Mouse (Mus musculus) forebrain, embryonic 16.5 days (tissue): Measurements from ENCODE around the gene Uox. TPM values are rescaled to one million over a fixed set of nuclear protein-coding genes. Genes with fewer than 3 reads are reported as not detected.
A peak's percentile ranks its signal among the peaks of the same experiment; 100 is the strongest.

ENCODE experiments used
- ATAC-seq: fragments of 200-750 bp; cut with Nextera tagmentation; 2 replicates; pipeline ENCODE4 v1.8.0; 2017; ENCODE audit warnings: mild to moderate bottlenecking, moderate library complexity
- H3K27ac ChIP-seq: fragments of 300-500 bp; sonication (generic); 2 replicates; pipeline ENCODE4 v1.5.1; 2014; ENCODE audit warnings: low read length, control low read depth
- H3K27me3 ChIP-seq: fragments of 300-500 bp; sonication (generic); replicated peaks from 2 replicates; pipeline ENCODE4 v1.6.1; 2014; ENCODE audit warnings: low read length; ENCODE audit not compliant: control insufficient read depth, insufficient read depth
- H3K36me3 ChIP-seq: fragments of 300-500 bp; sonication (generic); 2 replicates; pipeline ENCODE4 v1.6.1; 2014; ENCODE audit not compliant: control insufficient read depth, insufficient read depth
- H3K4me1 ChIP-seq: fragments of 300-500 bp; sonication (generic); replicated peaks from 2 replicates; pipeline ENCODE4 v1.6.1; 2014; ENCODE audit warnings: low read length; ENCODE audit not compliant: control insufficient read depth, insufficient read depth
- H3K4me2 ChIP-seq: fragments of 300-500 bp; sonication (generic); 2 replicates; pipeline ENCODE4 v1.6.1; 2014; ENCODE audit warnings: mild to moderate bottlenecking, low read length, control low read depth
- H3K4me3 ChIP-seq: fragments of 300-500 bp; sonication (generic); replicated peaks from 2 replicates; pipeline ENCODE4 v1.5.1; 2014; ENCODE audit warnings: mild to moderate bottlenecking, low read length, control low read depth
- H3K9ac ChIP-seq: fragments of 300-500 bp; sonication (generic); replicated peaks from 2 replicates; pipeline ENCODE4 v1.6.1; 2014; ENCODE audit warnings: low read depth, low read length, control low read depth
- H3K9me3 ChIP-seq: fragments of 300-500 bp; sonication (generic); 2 replicates; pipeline ENCODE4 v1.6.1; 2016; ENCODE audit warnings: low read length; ENCODE audit not compliant: control insufficient read depth
- WGBS: fragments of 180-500 bp; shearing (Covaris S2); extraction: QIAGEN DNeasy Blood & Tissue Kit; methylation state at CpG from one replicate; pipeline ENCODE4 v1.1.7; 2014; 5-methylcytosine and 5-hydroxymethylcytosine counted together
- polyA plus RNA-seq: library from polyadenylated mRNA; unstranded; fragments of >200 nt; fragmentation: Nextera tagmentation; extraction: Ambion mirVana; gene quantifications from 2 replicates; pipeline ENCODE4 v1.2.1, GENCODE M21; 2015

The Uox gene
- polyA plus RNA-seq, 1 experiment from 2014 or later, result not detected

DNA sequence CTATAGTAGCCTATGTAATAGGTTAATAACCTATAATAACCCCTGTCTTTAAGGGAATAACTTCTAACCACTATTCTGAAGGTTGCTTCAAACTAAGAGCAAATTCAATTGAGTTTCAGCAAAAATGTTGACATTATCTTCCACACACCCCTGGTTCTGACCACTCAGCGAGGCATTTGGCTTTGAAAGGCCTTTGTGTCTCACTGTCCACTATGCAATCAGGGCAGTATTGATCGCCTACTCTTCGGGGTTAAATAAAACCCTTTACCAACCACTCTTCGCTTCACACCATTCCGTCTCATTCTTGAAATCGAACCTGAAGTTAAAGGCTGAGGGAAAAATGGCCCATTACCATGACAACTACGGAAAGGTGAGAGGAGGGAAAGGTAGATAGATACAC, 26.6 kb downstream of the Uox start:
- H3K4me1 ChIP-seq, result no peaks in the 10 kb centered on the region
- no peak overlapping the region for H3K9ac ChIP-seq
- H3K9me3 ChIP-seq, result no peaks in the 10 kb centered on the region
- ATAC-seq, result no peak
- H3K27ac ChIP-seq, result no peak overlapping the region
- H3K4me2 ChIP-seq, result no peak overlapping the region
- no peak overlapping the region for H3K4me3 ChIP-seq
- H3K36me3 ChIP-seq, result no peaks in the 10 kb centered on the region
- 93% methylated on average over 7 of the region's 7 CpGs for WGBS
- no peaks in the 10 kb centered on the region for H3K27me3 ChIP-seq

GRCm38 (mm10) chr3:146598411-146598810, 28.2 kb downstream of the Uox start:
- Histone ChIP-seq H3K9me3 (no peaks in the 10 kb centered on the region), H3K4me1 (no peaks in the 10 kb centered on the region), H3K4me2 (no peak overlapping the region), H3K9ac (no peak overlapping the region), H3K27me3 (no peaks in the 10 kb centered on the region), H3K27ac (no peak overlapping the region), H3K4me3 (no peak overlapping the region), H3K36me3 (no peaks in the 10 kb centered on the region)
- 73% methylated on average over 6 of the region's 6 CpGs for WGBS
- ATAC-seq, result no peak

- Histone ChIP-seq H3K4me1 (no peaks in the 10 kb centered on the region), H3K36me3 (no peaks in the 10 kb centered on the region), H3K27me3 (no peaks in the 10 kb centered on the region), H3K27ac (no peak overlapping the region), H3K9ac (no peak overlapping the region), H3K9me3 (no peaks in the 10 kb centered on the region), H3K4me2 (no peak overlapping the region), H3K4me3 (no peak overlapping the region)
- no peak for ATAC-seq
- 89% methylated on average over 6 of the region's 6 CpGs for WGBS
Measured at GRCm38 (mm10) chr3:146599198-146599900, 29.1 kb downstream of the Uox start.

GRCm38 (mm10) chr3:146601205-146601604, 31.0 kb downstream of the Uox start:
- WGBS, result 87% methylated on average over 2 of the region's 2 CpGs
- no peak overlapping the region for H3K27ac ChIP-seq
- H3K9ac ChIP-seq, result no peak overlapping the region
- no peak for ATAC-seq
- H3K4me2 ChIP-seq, result no peak overlapping the region
- no peaks in the 10 kb centered on the region for H3K9me3 ChIP-seq
- H3K4me3 ChIP-seq, result no peak overlapping the region
- H3K4me1 ChIP-seq, result no peaks in the 10 kb centered on the region
- H3K27me3 ChIP-seq, result no peaks in the 10 kb centered on the region
- H3K36me3 ChIP-seq, result no peaks in the 10 kb centered on the region

GRCm38 (mm10) chr3:146602531-146602930, 32.3 kb downstream of the Uox start:
- no peak overlapping the region for H3K9ac ChIP-seq
- H3K4me3 ChIP-seq, result no peak overlapping the region
- H3K27ac ChIP-seq, result no peak overlapping the region
- peaks cover under 1% of the 10 kb centered on the region; the same call in 1 of the 2 replicates for H3K4me1 ChIP-seq
- H3K4me2 ChIP-seq, result no peak overlapping the region
- H3K9me3 ChIP-seq, result no peaks in the 10 kb centered on the region
- no peaks in the 10 kb centered on the region for H3K27me3 ChIP-seq
- no peak for ATAC-seq
- no peaks in the 10 kb centered on the region for H3K36me3 ChIP-seq
- 90% methylated on average over 3 of the region's 3 CpGs for WGBS

- Histone ChIP-seq H3K9ac (no peak overlapping the region), H3K36me3 (no peaks in the 10 kb centered on the region)
- ATAC-seq, result no peak
Measured at GRCm38 (mm10) chr3:146604647-146605046, 34.4 kb downstream of the Uox start.

GRCm38 (mm10) chr3:146607368-146607767, 37.1 kb downstream of the Uox start:
- Histone ChIP-seq H3K4me2 (no peak overlapping the region), H3K27me3 (no peaks in the 10 kb centered on the region), H3K27ac (no peak overlapping the region), H3K4me1 (peaks cover 3% of the 10 kb centered on the region; the same call in 1 of the 2 replicates), H3K4me3 (no peak overlapping the region), H3K36me3 (no peaks in the 10 kb centered on the region), H3K9me3 (no peaks in the 10 kb centered on the region), H3K9ac (no peak overlapping the region)
- 3% methylated on average over 1 of the region's 1 CpGs for WGBS
- ATAC-seq, result peak; percentile 86

More at GRCm38 (mm10) chr3:146604647-146605046, 34.4 kb downstream of the Uox start:
- no peak overlapping the region for H3K27ac ChIP-seq
- 81% methylated on average over 9 of the region's 9 CpGs for WGBS
- H3K4me3 ChIP-seq, result no peak overlapping the region
- no peaks in the 10 kb centered on the region for H3K27me3 ChIP-seq
- no peak overlapping the region for H3K4me2 ChIP-seq
- no peaks in the 10 kb centered on the region for H3K9me3 ChIP-seq
- H3K4me1 ChIP-seq, result peaks cover 3% of the 10 kb centered on the region; the same call in 1 of the 2 replicates

GRCm38 (mm10) chr3:146610322-146610721, 40.1 kb downstream of the Uox start:
- peaks cover 3% of the 10 kb centered on the region; the same call in 1 of the 2 replicates for H3K4me1 ChIP-seq
- WGBS, result 79% methylated on average over 10 of the region's 10 CpGs
- H3K27me3 ChIP-seq, result no peaks in the 10 kb centered on the region
- H3K9ac ChIP-seq, result no peak overlapping the region
- no peaks in the 10 kb centered on the region for H3K36me3 ChIP-seq
- no peaks in the 10 kb centered on the region for H3K9me3 ChIP-seq
- no peak overlapping the region for H3K4me2 ChIP-seq
- no peak overlapping the region for H3K4me3 ChIP-seq
- H3K27ac ChIP-seq, result no peak overlapping the region
- no peak for ATAC-seq

GRCm38 (mm10) chr3:146611261-146611660, 41.0 kb downstream of the Uox start:
- Histone ChIP-seq H3K4me2 (no peak overlapping the region), H3K9ac (no peak overlapping the region), H3K4me3 (no peak overlapping the region), H3K36me3 (no peaks in the 10 kb centered on the region), H3K27ac (no peak overlapping the region), H3K9me3 (no peaks in the 10 kb centered on the region), H3K27me3 (no peaks in the 10 kb centered on the region), H3K4me1 (peaks cover 3% of the 10 kb centered on the region; the same call in 1 of the 2 replicates)
- WGBS, result 59% methylated on average over 4 of the region's 4 CpGs
- no peak for ATAC-seq
